Mouse (Mus musculus) intestine, embryonic 16.5 days (tissue): ENCODE results near the gene Lmln. TPM values are rescaled to one million over a fixed set of nuclear protein-coding genes. Genes with fewer than 3 reads are reported as not detected.

Experiments used
- ATAC-seq: fragments of 200-750 bp; cut with Nextera tagmentation; 2 replicates; pipeline ENCODE4 v1.8.0; 2017; ENCODE audit warnings: moderate TSS enrichment, moderate library complexity
- H3K27ac ChIP-seq: fragments of 300-500 bp; sonication (generic); 2 replicates; pipeline ENCODE4 v1.5.1; 2014; ENCODE audit warnings: mild to moderate bottlenecking, low read length
- H3K27me3 ChIP-seq: fragments of 300-500 bp; sonication (generic); replicated peaks from 2 replicates; pipeline ENCODE4 v1.6.1; 2014; ENCODE audit warnings: low read length, control low read depth, mixed read lengths; ENCODE audit not compliant: control insufficient read depth, insufficient read depth
- H3K36me3 ChIP-seq: fragments of 300-500 bp; sonication (generic); 2 replicates; pipeline ENCODE4 v1.6.1; 2014; ENCODE audit warnings: low read length, control low read depth; ENCODE audit not compliant: control insufficient read depth, insufficient read depth
- H3K4me1 ChIP-seq: fragments of 300-500 bp; sonication (generic); 2 replicates; pipeline ENCODE4 v1.6.1; 2014; ENCODE audit warnings: low read length, control low read depth, mixed read lengths; ENCODE audit not compliant: control insufficient read depth, insufficient read depth
- H3K4me2 ChIP-seq: fragments of 300-500 bp; sonication (generic); 2 replicates; pipeline ENCODE4 v1.6.1; 2014; ENCODE audit warnings: low read depth, low read length, control low read depth
- H3K4me3 ChIP-seq: fragments of 300-500 bp; sonication (generic); 2 replicates; pipeline ENCODE4 v1.5.1; 2014; ENCODE audit warnings: mild to moderate bottlenecking, low read length
- H3K9ac ChIP-seq: fragments of 300-500 bp; sonication (generic); 2 replicates; pipeline ENCODE4 v1.6.1; 2014; ENCODE audit warnings: low read depth, low read length
- H3K9me3 ChIP-seq: fragments of 300-500 bp; sonication (generic); 2 replicates; pipeline ENCODE4 v1.6.1; 2016; ENCODE audit warnings: low read length, control low read depth; ENCODE audit not compliant: control insufficient read depth
- WGBS: fragments of 180-500 bp; shearing (Covaris S2); extraction: QIAGEN DNeasy Blood & Tissue Kit; methylation state at CpG from one replicate; pipeline ENCODE4 v1.1.7; 2014; 5-methylcytosine and 5-hydroxymethylcytosine counted together
- polyA plus RNA-seq: library from polyadenylated mRNA; unstranded; fragments of >200 nt; fragmentation: Nextera tagmentation; extraction: Ambion mirVana; gene quantifications from 2 replicates; pipeline ENCODE4 v1.2.1, GENCODE M21; 2015

Lmln gene
- 1.7 and 1.8 TPM in 2 replicates for polyA plus RNA-seq

DNA sequence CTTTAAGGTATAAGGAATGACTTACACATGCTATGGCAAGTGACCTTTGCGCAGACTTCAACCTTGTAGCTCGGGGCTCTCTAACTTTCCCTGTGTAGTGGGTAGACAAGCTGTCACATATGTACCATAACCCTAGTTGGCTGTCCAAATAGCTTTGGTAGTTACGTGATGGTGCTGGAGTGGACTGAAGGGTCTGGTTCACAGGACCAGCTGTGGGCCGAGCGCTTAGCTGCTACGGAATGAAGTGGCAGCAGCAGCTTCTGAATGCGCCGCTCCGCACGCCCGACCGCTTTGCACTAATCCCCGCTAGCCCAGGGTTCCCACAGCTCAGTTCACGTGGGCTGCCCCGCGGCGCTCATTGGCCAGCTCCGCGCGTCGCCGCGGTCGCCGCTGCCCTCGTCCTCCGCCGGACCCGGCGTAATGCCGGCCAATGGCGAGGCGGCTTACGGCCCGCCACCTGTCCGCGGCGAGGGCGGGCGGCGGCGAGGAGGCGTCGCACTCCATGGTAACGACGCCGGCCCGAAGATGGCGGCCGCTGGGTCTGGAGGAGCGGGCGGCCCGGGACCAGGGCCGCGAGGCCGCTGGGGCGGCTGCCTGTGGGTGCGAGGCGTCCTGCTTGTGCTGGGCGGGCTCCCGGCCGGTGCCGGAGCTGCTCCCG lies at the start of gene Lmln:
Lmln (plus strand) TSS at position 498 of the 658 bp plus-strand sequence.
- ATAC-seq, result peak; percentile 97
- under 1% methylated on average over 64 of the region's 64 CpGs for WGBS
- H3K4me1 ChIP-seq, result peaks cover 22% of the 10 kb centered on the region
- H3K27me3 ChIP-seq, result no peaks in the 10 kb centered on the region
- no peaks in the 10 kb centered on the region for H3K9me3 ChIP-seq
- peak within 1 kb of the TSS; percentile 81 for H3K4me3 ChIP-seq
- H3K27ac ChIP-seq, result peak within 1 kb of the TSS; percentile 91
- H3K4me2 ChIP-seq, result peak within 1 kb of the TSS; percentile 65
- H3K36me3 ChIP-seq, result peaks cover 19% of the 10 kb centered on the region
- peak within 1 kb of the TSS; percentile 70 for H3K9ac ChIP-seq

- 91% methylated on average over 5 of the region's 5 CpGs for WGBS
- Histone ChIP-seq H3K27me3 (no peaks in the 10 kb centered on the region), H3K27ac (no peak overlapping the region), H3K4me3 (no peak overlapping the region), H3K4me1 (no peaks in the 10 kb centered on the region), H3K4me2 (no peak overlapping the region), H3K36me3 (peaks cover 11% of the 10 kb centered on the region), H3K9ac (no peak overlapping the region), H3K9me3 (no peaks in the 10 kb centered on the region)
- ATAC-seq, result no peak
Measured at GRCm38 (mm10) chr16:33013801-33014200, 48.5 kb upstream of the Lmln start.

GRCm38 (mm10) chr16:33014921-33015320 lies 47.4 kb upstream of the Lmln start:
- ATAC-seq, result peak; percentile 31
- 92% methylated on average over 1 of the region's 1 CpGs for WGBS

GRCm38 (mm10) chr16:33015396-33015907 lies 46.9 kb upstream of the Lmln start:
- H3K9me3 ChIP-seq, result no peaks in the 10 kb centered on the region
- H3K36me3 ChIP-seq, result peaks cover 8% of the 10 kb centered on the region
- no peak overlapping the region for H3K4me2 ChIP-seq
- H3K4me3 ChIP-seq, result no peak overlapping the region
- ATAC-seq, result peak; percentile 45; the same call in 1 of the 2 replicates
- no peak overlapping the region for H3K9ac ChIP-seq
- peaks cover 5% of the 10 kb centered on the region; the same call in 1 of the 2 replicates for H3K4me1 ChIP-seq
- H3K27ac ChIP-seq, result no peak overlapping the region
- WGBS, result 74% methylated on average over 3 of the region's 3 CpGs
- no peaks in the 10 kb centered on the region for H3K27me3 ChIP-seq

More at GRCm38 (mm10) chr16:33014921-33015320, 47.4 kb upstream of the Lmln start:
- Histone ChIP-seq H3K4me2 (no peak overlapping the region), H3K27me3 (no peaks in the 10 kb centered on the region), H3K4me1 (peaks cover 5% of the 10 kb centered on the region; the same call in 1 of the 2 replicates), H3K9ac (no peak overlapping the region), H3K9me3 (no peaks in the 10 kb centered on the region), H3K27ac (peak overlapping the region; percentile 49), H3K36me3 (peaks cover 11% of the 10 kb centered on the region), H3K4me3 (no peak overlapping the region)

DNA sequence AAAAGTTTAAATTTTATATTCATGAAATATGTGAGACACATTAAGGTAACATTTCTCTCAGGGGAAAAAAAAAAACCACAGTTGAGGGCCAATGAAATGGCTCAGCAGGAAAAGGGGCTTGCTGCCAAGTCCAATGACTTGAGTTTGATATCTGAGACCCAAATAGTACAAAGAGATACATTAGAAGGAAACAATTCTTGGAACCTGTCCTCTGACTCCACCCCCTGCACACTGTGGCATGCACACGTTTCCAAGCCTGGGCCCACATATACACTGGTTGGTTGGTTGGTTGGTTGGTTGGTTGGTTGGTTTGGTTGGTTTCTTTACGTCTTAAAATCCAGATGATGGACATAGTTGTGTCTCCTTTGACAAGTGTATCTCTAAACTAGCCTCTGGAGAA lies 46.3 kb upstream of the Lmln start:
- WGBS, result 93% methylated on average over 2 of the region's 2 CpGs
- H3K27ac ChIP-seq, result no peak overlapping the region
- no peak for ATAC-seq
- H3K4me1 ChIP-seq, result peaks cover 5% of the 10 kb centered on the region; the same call in 1 of the 2 replicates
- no peak overlapping the region for H3K4me3 ChIP-seq
- no peak overlapping the region for H3K9ac ChIP-seq
- no peak overlapping the region for H3K4me2 ChIP-seq
- no peaks in the 10 kb centered on the region for H3K27me3 ChIP-seq
- H3K9me3 ChIP-seq, result no peaks in the 10 kb centered on the region
- H3K36me3 ChIP-seq, result peaks cover 8% of the 10 kb centered on the region

GRCm38 (mm10) chr16:33017677-33018349 lies 44.5 kb upstream of the Lmln start:
- WGBS, result 72% methylated on average over 5 of the region's 5 CpGs
- Histone ChIP-seq H3K4me1 (peaks cover 5% of the 10 kb centered on the region; the same call in 1 of the 2 replicates), H3K4me3 (no peak overlapping the region), H3K9me3 (no peaks in the 10 kb centered on the region), H3K27ac (no peak overlapping the region), H3K4me2 (no peak overlapping the region), H3K9ac (no peak overlapping the region), H3K27me3 (no peaks in the 10 kb centered on the region), H3K36me3 (peaks cover 5% of the 10 kb centered on the region)
- no peak for ATAC-seq

DNA sequence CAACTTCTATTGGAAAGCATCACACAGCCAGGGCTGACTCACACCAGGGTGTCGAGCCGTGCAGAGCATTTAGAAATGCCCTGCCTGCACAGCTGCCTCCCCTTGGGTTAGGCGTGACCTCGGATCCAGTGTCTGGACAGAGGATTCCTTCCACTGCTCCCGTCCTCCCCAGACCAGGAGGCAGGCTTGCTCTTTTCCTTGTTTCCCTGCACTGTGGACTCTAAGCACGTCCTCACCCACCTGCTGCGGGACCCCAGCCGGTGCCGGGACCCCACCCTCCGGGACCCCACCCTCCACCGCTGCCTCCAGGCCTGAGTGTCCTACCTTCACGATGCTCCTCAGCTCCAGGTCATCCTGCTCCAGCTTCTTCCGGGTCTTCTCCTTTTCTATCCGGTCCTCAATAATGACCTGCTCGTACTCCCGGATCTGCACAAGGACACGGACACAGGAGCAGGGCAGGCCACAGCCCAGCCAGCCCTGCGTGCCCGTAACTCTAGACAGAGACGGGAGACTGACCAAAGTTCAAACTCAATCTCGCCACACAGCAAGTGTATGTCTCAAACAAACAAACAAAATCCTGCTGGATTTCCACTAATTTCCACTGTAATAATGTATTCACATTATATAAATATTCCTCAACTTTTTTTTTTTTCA lies 43.1 kb upstream of the Lmln start:
- Histone ChIP-seq H3K4me2 (peak overlapping the region; percentile 36), H3K4me3 (peak overlapping the region; percentile 6; the same call in 1 of the 2 replicates), H3K4me1 (peaks cover 5% of the 10 kb centered on the region; the same call in 1 of the 2 replicates), H3K36me3 (no peaks in the 10 kb centered on the region), H3K27me3 (no peaks in the 10 kb centered on the region), H3K9me3 (no peaks in the 10 kb centered on the region), H3K9ac (0 out of 2 replicates have a peak overlapping the region, but pooled peaks have one; percentile 16), H3K27ac (no peak overlapping the region)
- ATAC-seq, result peak; percentile 66
- 64% methylated on average over 21 of the region's 21 CpGs for WGBS

DNA sequence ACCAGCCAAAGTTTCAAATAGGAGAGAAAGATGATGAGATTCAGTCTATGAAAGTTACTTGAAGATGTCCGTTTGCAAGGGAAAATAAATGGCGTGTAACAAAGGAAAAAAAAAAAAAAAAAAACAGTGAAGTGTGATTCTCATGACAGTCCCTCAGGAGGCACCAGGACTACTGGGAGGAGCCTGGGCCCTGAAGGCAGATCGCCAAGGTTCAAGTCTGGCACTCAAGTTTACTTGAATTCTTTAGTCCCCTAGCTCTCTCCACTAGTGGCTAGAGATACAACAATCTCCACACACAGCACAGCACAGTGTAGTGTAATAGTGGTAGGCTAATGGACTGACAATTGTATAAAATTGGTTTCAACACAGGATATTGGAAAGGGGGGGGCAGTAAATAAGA lies 40.9 kb upstream of the Lmln start:
- no peaks in the 10 kb centered on the region for H3K36me3 ChIP-seq
- WGBS, result 70% methylated on average over 3 of the region's 3 CpGs

GRCm38 (mm10) chr16:33023750-33024149 lies 38.6 kb upstream of the Lmln start:
- ATAC-seq, result peak; percentile 75
- H3K4me2 ChIP-seq, result no peak overlapping the region
- WGBS, result 3% methylated on average over 4 of the region's 4 CpGs

More for the DNA sequence above, 40.9 kb upstream of the Lmln start:
- Histone ChIP-seq H3K4me2 (no peak overlapping the region), H3K27me3 (no peaks in the 10 kb centered on the region), H3K9me3 (no peaks in the 10 kb centered on the region), H3K27ac (no peak overlapping the region), H3K9ac (no peak overlapping the region), H3K4me3 (no peak overlapping the region), H3K4me1 (peaks cover 5% of the 10 kb centered on the region; the same call in 1 of the 2 replicates)
- no peak for ATAC-seq

More at GRCm38 (mm10) chr16:33023750-33024149, 38.6 kb upstream of the Lmln start:
- H3K4me3 ChIP-seq, result no peak overlapping the region
- H3K27ac ChIP-seq, result no peak overlapping the region
- H3K9ac ChIP-seq, result no peak overlapping the region
- H3K36me3 ChIP-seq, result no peaks in the 10 kb centered on the region
- peaks cover 5% of the 10 kb centered on the region; the same call in 1 of the 2 replicates for H3K4me1 ChIP-seq
- no peaks in the 10 kb centered on the region for H3K9me3 ChIP-seq
- no peaks in the 10 kb centered on the region for H3K27me3 ChIP-seq
